Mouse (Mus musculus): ENCODE data around the gene Capn15.

The Capn15 gene

DNA sequence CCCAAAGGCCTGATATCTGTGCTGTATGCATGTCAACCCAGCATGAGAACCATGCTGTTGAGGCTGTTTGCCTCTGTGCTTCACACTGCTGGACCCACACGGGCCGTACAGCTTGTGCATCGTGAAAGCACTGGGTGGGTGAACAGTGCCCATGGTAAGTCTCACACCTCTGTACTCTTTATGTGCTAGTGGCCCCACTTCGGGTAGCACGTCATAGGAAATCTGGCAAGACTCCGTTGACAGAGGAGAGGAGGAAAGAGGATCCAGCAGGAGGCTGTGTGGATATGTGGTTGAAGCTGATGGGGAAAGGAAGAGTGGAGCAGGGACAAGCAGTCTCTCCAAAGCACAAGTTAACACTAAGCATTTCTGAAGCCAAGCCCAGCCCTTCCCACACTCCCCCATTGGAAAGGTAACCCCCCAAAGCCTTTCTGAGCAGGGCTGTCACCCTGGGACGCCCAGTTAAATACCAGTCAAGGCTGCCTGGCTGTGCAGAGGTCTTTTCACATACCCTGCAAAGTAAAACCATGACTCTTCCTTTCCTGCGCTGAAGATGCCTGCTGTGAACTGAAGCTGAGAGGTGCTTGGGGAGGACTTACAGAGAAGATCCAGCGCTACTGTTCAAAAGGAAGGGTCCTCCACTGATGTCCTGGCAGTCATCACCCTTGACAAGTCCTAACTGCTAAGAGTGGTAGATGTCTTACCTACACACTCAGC, 67.4 kb downstream of the Capn15 start:
- no peak for DNase-seq

GRCm38 (mm10) chr17:25916931-25917647, 68.5 kb downstream of the Capn15 start:
- no peak for DNase-seq

GRCm38 (mm10) chr17:25914295-25914694, 71.3 kb downstream of the Capn15 start:
- no peak for DNase-seq

GRCm38 (mm10) chr17:25913877-25914275, 71.7 kb downstream of the Capn15 start:
- no peak for DNase-seq

GRCm38 (mm10) chr17:25913186-25913876, 72.3 kb downstream of the Capn15 start:
- peak; percentile 50 for DNase-seq

GRCm38 (mm10) chr17:25911816-25912215, 73.8 kb downstream of the Capn15 start:
- DNase-seq = peak; percentile 32

Data from kidney, adult 18-20 months (tissue).